Mouse (Mus musculus): ENCODE measurements around the gene Sfrp2.

DNA sequence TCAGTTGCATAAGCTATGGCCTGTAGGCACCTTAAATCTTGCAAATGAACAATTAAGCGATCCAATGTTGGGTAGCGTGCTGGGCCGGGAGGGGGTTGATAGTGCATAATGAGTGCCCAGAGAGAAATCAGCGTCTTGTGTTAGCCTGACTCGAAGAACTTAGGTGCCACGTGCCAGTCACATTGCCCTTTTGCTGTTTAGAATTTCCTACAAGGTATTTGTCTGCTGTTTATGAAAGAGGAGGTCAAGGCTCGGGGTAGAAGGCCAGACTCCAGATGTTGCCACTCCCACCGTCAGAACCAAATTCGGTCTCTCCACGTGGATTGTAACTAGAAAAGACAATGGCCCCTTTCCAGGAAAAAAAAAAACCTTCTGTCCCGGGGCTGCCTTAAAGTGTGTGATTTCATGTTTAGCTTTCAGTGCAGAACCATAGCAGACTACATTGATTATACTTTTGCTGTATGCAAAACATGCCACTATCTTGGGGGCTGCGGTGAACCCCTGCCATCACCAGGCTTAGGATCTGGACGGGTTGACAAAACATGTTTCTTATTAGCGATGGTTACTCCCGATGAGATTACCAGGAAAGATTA lies 11.0 kb upstream of the Sfrp2 start:
- no peak for TF ChIP-seq CTCF (IDR thresholded peaks at IDR 0.05; ENCODE audit: control insufficient read depth, insufficient read depth, insufficient read length)
- no peak for TF ChIP-seq USF1 (IDR thresholded peaks at IDR 0.05; ENCODE audit: low read depth)
- no peak for TF ChIP-seq MYOD1 (IDR thresholded peaks at IDR 0.05; ENCODE audit: control insufficient read depth, insufficient read length, low read depth)
- no peak for TF ChIP-seq MAX (IDR thresholded peaks at IDR 0.05)
- TF ChIP-seq CEBPB (IDR thresholded peaks at IDR 0.05; ENCODE audit: low read depth): no peak
- no peak for TF ChIP-seq MYOG (IDR thresholded peaks at IDR 0.05; ENCODE audit: control insufficient read depth, extremely low read depth, insufficient read length)
- TF ChIP-seq FOSL1 (IDR thresholded peaks at IDR 0.05; ENCODE audit: insufficient read depth, low read length, poor library complexity, severe bottlenecking): no peak

Data from C2C12 (cell line).